Comparison of ENCODE assay signal across 19 mouse cellular contexts in the genomic region with DNA sequence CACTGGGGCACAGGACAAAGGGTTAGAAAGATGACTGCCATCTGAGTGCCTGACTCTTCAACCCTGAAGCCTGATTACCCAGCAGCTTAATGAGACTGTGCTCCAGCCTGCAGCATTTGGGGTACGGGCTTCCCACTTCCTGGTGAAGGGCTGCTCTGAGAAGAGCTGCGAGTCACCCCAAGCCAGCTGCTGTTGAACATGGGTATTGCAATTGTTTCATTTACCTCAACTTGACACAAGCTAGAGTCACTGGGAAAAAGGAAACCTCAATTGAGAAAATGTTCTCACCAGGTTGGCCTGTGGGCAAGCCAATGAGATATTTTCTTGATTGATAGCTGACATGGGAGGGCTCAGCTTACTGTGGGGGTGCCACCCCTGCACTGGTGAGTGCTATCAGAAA. TPM values are rescaled to one million over a fixed set of nuclear protein-coding genes. Genes with fewer than 3 reads are reported as not detected.
DNase-seq lines count a peak whose midpoint lies in the region; ATAC-seq lines count a peak whose summit lies in the region.
"Had no signal": no experiment of that assay in that cellular context is flagged by ENCODE, and none has a peak within 500 bp of the region (broad histone marks: within the 10 kb centered on the region; RNA-seq: fewer than 3 reads in every experiment).

No protein-coding gene starts in this region.

- DNase-seq in 416B (ENCODE audit: low read depth) = peak; percentile 23
- DNase-seq in induced T-regulatory cell, adult 2 months (ENCODE audit: low read depth) = peak; percentile 77
- peak; percentile 66 to 81 for DNase-seq in natural killer cell, adult 2 months (ENCODE audit: low spot score in 2 of 2)
- no peak for DNase-seq in MN1 (ENCODE audit: low spot score)
- DNase-seq in cerebellum, adult 8-10 months = no peak
- no peak for DNase-seq in adrenal gland, adult 8-10 months
- DNase-seq in ovary, postnatal 14 days (ENCODE audit: low spot score) = no peak
- DNase-seq: adrenal gland, adult 2 months; cerebellum, adult 9-10 months; gastrocnemius, postnatal 14 days; heart, adult 2 months; kidney, adult 2 months; kidney, postnatal 10 days; left cerebral cortex, postnatal 4 days; midbrain, embryonic 14.5 days had no signal

- peak; percentile 97 for ATAC-seq in CD4-positive, CD25-positive, alpha-beta regulatory T cell, adult 4 months
- ATAC-seq: forebrain, embryonic 14.5 days; hindbrain, postnatal 0 days had no signal

RNA-seq across cellular contexts. Expression of a gene that starts 5.5 kb away (rescaled TPM):
- polyA plus RNA-seq in CD4-positive, CD25-positive, alpha-beta regulatory T cell, adult 4 months (2017; shearing (Covaris generic)) = not detected
- total RNA-seq in adrenal gland, adult 8-10 months (2022) = 1 to 10 TPM; 1.1 to 2.8 (median 2.0) TPM
- total RNA-seq: gastrocnemius, postnatal 14 days; heart, adult 2 months; hematopoietic stem cell, adult 5-6 weeks; left cerebral cortex, postnatal 4 days had no signal
- polyA plus RNA-seq: heart, adult 2 months had no signal

RNA-seq across cellular contexts. Expression of a gene that starts 32.1 kb away (rescaled TPM):
- 100 to 1,000 TPM; 529 to 771 TPM for polyA plus RNA-seq in CD4-positive, CD25-positive, alpha-beta regulatory T cell, adult 4 months (2017; shearing (Covaris generic))
- total RNA-seq in adrenal gland, adult 8-10 months (2022) = 1 to 10 TPM; 1.2 to 2.7 (median 1.9) TPM
- total RNA-seq: gastrocnemius, postnatal 14 days had no signal
- polyA plus RNA-seq: forebrain, embryonic 14.5 days had no signal

RNA-seq across cellular contexts. Expression of a gene that starts 34.6 kb away (rescaled TPM):
- 1 to 10 TPM; 5.1 to 5.5 TPM for polyA plus RNA-seq in CD4-positive, CD25-positive, alpha-beta regulatory T cell, adult 4 months (2017; shearing (Covaris generic))
- total RNA-seq in adrenal gland, adult 8-10 months (2022) = 100 to 1,000 TPM in 2 of 4 experiments, 10 to 100 TPM in 2; 80.2 to 106 (median 96.4) TPM

RNA-seq across cellular contexts. Expression of a gene that starts 56.8 kb away (rescaled TPM):
- 1 to 10 TPM; 1.2 to 5.7 TPM for polyA plus RNA-seq in CD4-positive, CD25-positive, alpha-beta regulatory T cell, adult 4 months (2017; shearing (Covaris generic))
- total RNA-seq in adrenal gland, adult 8-10 months (2022) = 10 to 100 TPM; 47.5 to 53.8 (median 49.3) TPM

RNA-seq across cellular contexts. Expression of a gene that starts 57.3 kb away (rescaled TPM):
- polyA plus RNA-seq in CD4-positive, CD25-positive, alpha-beta regulatory T cell, adult 4 months (2017; shearing (Covaris generic)) = 1 to 10 TPM; 1.6 to 2.8 TPM
- 100 to 1,000 TPM; 288 to 361 (median 321) TPM for total RNA-seq in adrenal gland, adult 8-10 months (2022)

Comparison
In these comparisons a context has a peak if more than half of its experiments do, and no peak if none do; other contexts are left out.
1. DNase-seq: peak in 416B (single experiment), induced T-regulatory cell, adult 2 months (single experiment) and natural killer cell, adult 2 months (2 of 2); none in MN1 (single experiment), cerebellum, adult 8-10 months (single experiment), adrenal gland, adult 8-10 months (single experiment) and ovary, postnatal 14 days (single experiment).